In the genomic region with DNA sequence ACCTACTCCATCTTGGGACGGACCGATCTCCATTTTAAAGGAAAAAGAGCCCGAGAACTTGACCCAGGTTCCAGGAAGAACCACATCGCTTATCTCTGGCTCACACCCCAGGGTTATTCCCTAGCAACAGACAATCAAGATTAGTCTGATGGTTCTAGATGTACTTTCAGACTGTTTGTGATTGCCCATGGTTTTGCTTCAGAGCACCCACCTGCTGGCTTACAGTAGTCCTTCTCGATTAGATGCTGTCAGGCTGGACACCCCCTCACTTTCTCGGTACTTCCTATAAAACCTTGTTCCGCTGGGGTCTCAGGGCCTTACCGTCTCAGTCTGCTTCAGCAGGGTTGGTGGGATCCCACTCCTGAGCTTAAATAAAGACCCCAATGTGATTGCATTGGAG, we compare ENCODE assay signal across 21 mouse cellular contexts. TPM values are rescaled to one million over a fixed set of nuclear protein-coding genes. Genes with fewer than 3 reads are reported as not detected.
DNase-seq lines count a peak whose midpoint lies in the region; ATAC-seq lines count a peak whose summit lies in the region.
"Had no signal": no experiment of that assay in that cellular context is flagged by ENCODE, and none has a peak within 500 bp of the region (broad histone marks: within the 10 kb centered on the region; RNA-seq: fewer than 3 reads in every experiment).

No protein-coding gene starts in this region.

- peak; percentile 8 for DNase-seq in lung, postnatal 36 days
- DNase-seq in lung, postnatal 14 days: no peak
- peak; percentile 60 for DNase-seq in A20 (ENCODE audit: low read depth, low spot score)
- DNase-seq in B cell, adult 2 months: peak; percentile 31 to 37
- no peak for DNase-seq in kidney, adult 9 months
- DNase-seq in layer of hippocampus, adult 9-11 months: no peak
- DNase-seq: adrenal gland, postnatal 14 days; cerebellum, adult 11 months; cerebellum, adult 8-10 months; cerebellum, postnatal 14 days; embryo, embryonic 11 days; gastrocnemius, adult 2 months; gastrocnemius, postnatal 25 days had no signal

- ATAC-seq in neutrophil, adult 5-6 weeks (ENCODE audit: extremely low read depth, insufficient number of reproducible peaks, low FRiP score, poor library complexity, severe bottlenecking): 0 out of 2 replicates have a peak, but pooled peaks have one; percentile 18
- ATAC-seq: activated CD4-positive, CD25-positive, alpha-beta regulatory T cell, adult 4 months; forebrain, embryonic 14.5 days; Patski had no signal

RNA-seq across cellular contexts. Expression of gene Rfx2, which starts 5.5 kb away (rescaled TPM):
- 8.6 and 11.1 TPM in 2 replicates for total RNA-seq in neutrophil, adult 5-6 weeks (2017)

RNA-seq across cellular contexts. Expression of gene Acsbg2, which starts 37.9 kb away (rescaled TPM):
- not detected in 2 replicates for total RNA-seq in neutrophil, adult 5-6 weeks (2017)
- total RNA-seq: common myeloid progenitor, adult 5-6 weeks; gastrocnemius, adult 2 months; gastrocnemius, postnatal 25 days; granulocyte monocyte progenitor cell, adult 5-6 weeks; heart, adult 8-10 months; heart, postnatal 25 days had no signal

RNA-seq across cellular contexts. Expression of gene 1700061G19Rik, which starts 38.9 kb away (rescaled TPM):
- not detected in 2 replicates for total RNA-seq in neutrophil, adult 5-6 weeks (2017)
- total RNA-seq: gastrocnemius, adult 2 months; gastrocnemius, postnatal 25 days; heart, adult 8-10 months; heart, postnatal 25 days had no signal

Comparison
In these comparisons a context has a peak if more than half of its experiments do, and no peak if none do; other contexts are left out.
1. DNase-seq: peak in lung, postnatal 36 days (single experiment), A20 (single experiment) and B cell, adult 2 months (2 of 2); none in lung, postnatal 14 days (single experiment), kidney, adult 9 months (single experiment) and layer of hippocampus, adult 9-11 months (single experiment).